Mouse (Mus musculus): ENCODE measurements at regions not wholly inside any gene's neighbourhood (a gene's known extent, or its start where the extent isn't known, plus 50 kb on each side); places are given as distances from the start of the nearest gene placed in this dataset.

GRCm38 (mm10) chr10:9338207-9338801 is 336.7 kb downstream of the Samd5 start:
- TF ChIP-seq CHD1 (IDR thresholded peaks at IDR 0.05; ENCODE audit: low read depth, low read length), result no peak
- TF ChIP-seq EP300 (IDR thresholded peaks at IDR 0.05; ENCODE audit: low read length), result no peak

Measured in CH12.LX (cell line).